Mouse (Mus musculus) midbrain, postnatal 0 days (tissue): ENCODE measurements at regions not wholly inside any gene's neighbourhood (a gene's known extent, or its start where the extent isn't known, plus 50 kb on each side); places are given as distances from the start of the nearest gene placed in this dataset.
A peak's percentile ranks its signal among the peaks of the same experiment; 100 is the strongest.

Experiments
- ATAC-seq: fragments of 200-750 bp; cut with Nextera tagmentation; 2 replicates; pipeline ENCODE4 v1.8.0; 2017; ENCODE audit warnings: moderate number of reproducible peaks, mild to moderate bottlenecking, moderate TSS enrichment, moderate library complexity; ENCODE audit not compliant: low FRiP score
- DNase-seq: peaks from one replicate; pipeline ENCODE4 v3.0.0-alpha.2; 2015; ENCODE audit warnings: low spot score
- H3K27ac ChIP-seq: fragments of 300-500 bp; sonication (generic); 2 replicates; pipeline ENCODE4 v1.5.1; 2014; ENCODE audit warnings: low read depth, mild to moderate bottlenecking, low read length, mixed read lengths
- H3K27me3 ChIP-seq: fragments of 300-500 bp; sonication (generic); 2 replicates; pipeline ENCODE4 v1.6.1; 2014; ENCODE audit warnings: low read length, control low read depth, mixed read lengths; ENCODE audit not compliant: insufficient read depth
- H3K36me3 ChIP-seq: fragments of 300-500 bp; sonication (generic); 2 replicates; pipeline ENCODE4 v1.6.1; 2014; ENCODE audit warnings: low read length, control low read depth, mixed read lengths; ENCODE audit not compliant: insufficient read depth
- H3K4me1 ChIP-seq: fragments of 300-500 bp; sonication (generic); 2 replicates; pipeline ENCODE4 v1.6.1; 2014; ENCODE audit warnings: mild to moderate bottlenecking, control low read depth, antibody characterized with exemption, low read length, mixed read lengths; ENCODE audit not compliant: insufficient read depth
- H3K4me2 ChIP-seq: fragments of 300-500 bp; sonication (generic); 2 replicates; pipeline ENCODE4 v1.6.1; 2014; ENCODE audit warnings: low read depth, mild to moderate bottlenecking, low read length, mixed read lengths; ENCODE audit not compliant: poor library complexity, severe bottlenecking
- H3K4me3 ChIP-seq: fragments of 300-500 bp; sonication (generic); 2 replicates; pipeline ENCODE4 v1.5.1; 2014; ENCODE audit warnings: low read depth, mild to moderate bottlenecking, low read length, moderate library complexity
- H3K9ac ChIP-seq: fragments of 300-500 bp; sonication (generic); replicated peaks from 2 replicates; pipeline ENCODE4 v1.6.1; 2014; ENCODE audit warnings: mild to moderate bottlenecking, low read length, moderate library complexity, mixed read lengths; ENCODE audit not compliant: poor library complexity, severe bottlenecking
- H3K9me3 ChIP-seq: fragments of 300-500 bp; sonication (generic); 2 replicates; pipeline ENCODE4 v1.6.1; 2016; ENCODE audit warnings: low read length, control low read depth
- CTCF ChIP-seq: IDR thresholded peaks from 2 replicates; pipeline ENCODE4 v1.5.1; 2016; ENCODE audit warnings: antibody characterized with exemption, mild to moderate bottlenecking
- WGBS: fragments of 180-500 bp; shearing (Covaris S2); extraction: QIAGEN DNeasy Blood & Tissue Kit; methylation state at CpG from one replicate; pipeline ENCODE4 v1.1.7; 2014; 5-methylcytosine and 5-hydroxymethylcytosine counted together

- ATAC-seq: no peak
- no peak for TF ChIP-seq CTCF
- H3K27ac ChIP-seq: no peak overlapping the region
Measured at GRCm38 (mm10) chr3:22021360-22021935, 55.0 kb upstream of the Tbl1xr1 start.

GRCm38 (mm10) chr3:22022418-22022817 lies 54.0 kb upstream of the Tbl1xr1 start:
- Histone ChIP-seq H3K9ac (no peak overlapping the region), H3K4me2 (no peak overlapping the region), H3K27me3 (no peaks in the 10 kb centered on the region), H3K36me3 (no peaks in the 10 kb centered on the region), H3K9me3 (no peaks in the 10 kb centered on the region), H3K4me3 (no peak overlapping the region), H3K4me1 (no peaks in the 10 kb centered on the region), H3K27ac (no peak overlapping the region)
- 62% methylated on average over 2 of the region's 2 CpGs for WGBS
- no peak for TF ChIP-seq CTCF
- ATAC-seq (no peak), DNase-seq (no peak)

More at GRCm38 (mm10) chr3:22021360-22021935, 55.0 kb upstream of the Tbl1xr1 start:
- H3K4me2 ChIP-seq: no peak overlapping the region
- H3K9me3 ChIP-seq: no peaks in the 10 kb centered on the region
- H3K4me1 ChIP-seq: no peaks in the 10 kb centered on the region
- DNase-seq: peak; percentile 2
- H3K36me3 ChIP-seq: no peaks in the 10 kb centered on the region
- H3K9ac ChIP-seq: no peak overlapping the region
- no peak overlapping the region for H3K4me3 ChIP-seq
- WGBS: 88% methylated on average over 3 of the region's 3 CpGs
- H3K27me3 ChIP-seq: no peaks in the 10 kb centered on the region

GRCm38 (mm10) chr3:22023049-22023448 lies 53.4 kb upstream of the Tbl1xr1 start:
- no peak overlapping the region for H3K9ac ChIP-seq
- no peaks in the 10 kb centered on the region for H3K36me3 ChIP-seq
- H3K27ac ChIP-seq: no peak overlapping the region
- H3K4me2 ChIP-seq: no peak overlapping the region
- ATAC-seq: no peak
- H3K9me3 ChIP-seq: no peaks in the 10 kb centered on the region
- no peak overlapping the region for H3K4me3 ChIP-seq
- no peak for TF ChIP-seq CTCF
- DNase-seq: no peak
- H3K27me3 ChIP-seq: no peaks in the 10 kb centered on the region
- no peaks in the 10 kb centered on the region for H3K4me1 ChIP-seq
- 74% methylated on average over 6 of the region's 6 CpGs for WGBS

- H3K27ac ChIP-seq: no peak overlapping the region
- ATAC-seq: no peak
Measured at GRCm38 (mm10) chr3:22023551-22023950, 52.9 kb upstream of the Tbl1xr1 start.

GRCm38 (mm10) chr3:22024200-22024599 lies 52.3 kb upstream of the Tbl1xr1 start:
- Histone ChIP-seq H3K9ac (no peak overlapping the region), H3K4me2 (no peak overlapping the region), H3K4me3 (no peak overlapping the region), H3K4me1 (no peaks in the 10 kb centered on the region), H3K9me3 (no peaks in the 10 kb centered on the region), H3K27ac (no peak overlapping the region), H3K36me3 (no peaks in the 10 kb centered on the region), H3K27me3 (no peaks in the 10 kb centered on the region)
- DNase-seq (no peak), ATAC-seq (no peak)
- WGBS: 17% methylated on average over 6 of the region's 6 CpGs
- no peak for TF ChIP-seq CTCF

More at GRCm38 (mm10) chr3:22023551-22023950, 52.9 kb upstream of the Tbl1xr1 start:
- TF ChIP-seq CTCF: no peak
- no peaks in the 10 kb centered on the region for H3K27me3 ChIP-seq
- H3K36me3 ChIP-seq: no peaks in the 10 kb centered on the region
- no peak overlapping the region for H3K4me2 ChIP-seq
- H3K4me1 ChIP-seq: no peaks in the 10 kb centered on the region
- WGBS: 72% methylated on average over 5 of the region's 5 CpGs
- H3K9ac ChIP-seq: no peak overlapping the region
- no peak overlapping the region for H3K4me3 ChIP-seq
- no peaks in the 10 kb centered on the region for H3K9me3 ChIP-seq
- no peak for DNase-seq

- Histone ChIP-seq H3K9me3 (no peaks in the 10 kb centered on the region), H3K36me3 (no peaks in the 10 kb centered on the region), H3K27me3 (no peaks in the 10 kb centered on the region), H3K4me1 (no peaks in the 10 kb centered on the region), H3K27ac (no peak overlapping the region), H3K4me3 (no peak overlapping the region), H3K4me2 (no peak overlapping the region), H3K9ac (no peak overlapping the region)
- no peak for ATAC-seq
- TF ChIP-seq CTCF: no peak
- no peak for DNase-seq
- 44% methylated on average over 6 of the region's 6 CpGs for WGBS
Measured at GRCm38 (mm10) chr3:22025119-22025518, 51.3 kb upstream of the Tbl1xr1 start.
